Mouse (Mus musculus) heart, adult 2 months (tissue): ENCODE data around the gene Kbtbd12. TPM values are rescaled to one million over a fixed set of nuclear protein-coding genes. Genes with fewer than 3 reads are reported as not detected.

Source experiments
- DNase-seq, 2 experiments: peaks; one replicate each; pipeline ENCODE4 v3.0.0; 2021
- H3K27ac ChIP-seq: fragments of 200-600 bp; 2 replicates; pipeline ENCODE4 v1.8.1; 2022
- H3K27me3 ChIP-seq: fragments of 200-500 bp; 2 replicates; pipeline ENCODE4 v1.6.1; 2012; ENCODE audit warnings: mild to moderate bottlenecking, low read length, inconsistent platforms, mixed read lengths; ENCODE audit not compliant: control insufficient read depth, insufficient read depth
- H3K36me3 ChIP-seq: fragments of 200-500 bp; 2 replicates; pipeline ENCODE4 v1.6.1; 2012; ENCODE audit warnings: low read length, inconsistent platforms; ENCODE audit not compliant: control insufficient read depth, insufficient read depth
- H3K4me1 ChIP-seq: fragments of 200-500 bp; 2 replicates; pipeline ENCODE4 v1.6.1; 2011; ENCODE audit warnings: low read length; ENCODE audit not compliant: control insufficient read depth, insufficient read depth
- H3K4me3 ChIP-seq: fragments of 200-600 bp; 2 replicates; pipeline ENCODE4 v1.8.1; 2022
- H3K79me2 ChIP-seq: fragments of 200-500 bp; replicated peaks from 2 replicates; pipeline ENCODE4 v1.6.1; 2012; ENCODE audit warnings: mild to moderate bottlenecking, inconsistent platforms, low read length, moderate library complexity, mixed read lengths; ENCODE audit not compliant: control insufficient read depth, insufficient read depth
- H3K9ac ChIP-seq: fragments of 200-500 bp; 2 replicates; pipeline ENCODE4 v1.6.1; 2012; ENCODE audit warnings: low read depth, mild to moderate bottlenecking, control low read depth, inconsistent platforms, low read length, mixed read lengths
- CTCF ChIP-seq: fragments of 200-600 bp; IDR thresholded peaks from 2 replicates; pipeline ENCODE4 v1.8.1; 2022; ENCODE audit warnings: antibody characterized with exemption, mild to moderate bottlenecking, moderate library complexity
- EP300 ChIP-seq: fragments of 200-500 bp; IDR thresholded peaks from 2 replicates; pipeline ENCODE4 v1.6.1; 2011; ENCODE audit warnings: low read depth, low read length, control low read depth; ENCODE audit not compliant: insufficient read depth
- POLR2A ChIP-seq: fragments of 200-500 bp; IDR thresholded peaks from 2 replicates; pipeline ENCODE4 v1.6.1; 2011; ENCODE audit warnings: mild to moderate bottlenecking, low read depth, low read length, control low read depth; ENCODE audit not compliant: insufficient read depth
- WGBS: fragments of 180-500 bp; shearing (Covaris S2); methylation state at CpG from one replicate; pipeline ENCODE4 v1.1.7; 2018; 5-methylcytosine and 5-hydroxymethylcytosine counted together
- intact Hi-C: fragments of 180-260 bp; cut with DNase I; formaldehyde crosslinking; loops from one replicate; pipeline ENCODE4 v1.15.1; 2025
- polyA plus RNA-seq: library from polyadenylated mRNA; depleted of rRNA; stranded (reverse); fragments of >200 nt; gene quantifications from 2 replicates; pipeline ENCODE4 v1.2.3, GENCODE M21; 2012
- total RNA-seq, 2 experiments: library from RNA; stranded (reverse); gene quantifications; 2 replicates each; pipeline ENCODE4 v1.2.3; 2021

The Kbtbd12 gene
- total and polyA plus RNA-seq, 3 experiments: 14.7 to 37.4 (median 35.7) TPM

DNA sequence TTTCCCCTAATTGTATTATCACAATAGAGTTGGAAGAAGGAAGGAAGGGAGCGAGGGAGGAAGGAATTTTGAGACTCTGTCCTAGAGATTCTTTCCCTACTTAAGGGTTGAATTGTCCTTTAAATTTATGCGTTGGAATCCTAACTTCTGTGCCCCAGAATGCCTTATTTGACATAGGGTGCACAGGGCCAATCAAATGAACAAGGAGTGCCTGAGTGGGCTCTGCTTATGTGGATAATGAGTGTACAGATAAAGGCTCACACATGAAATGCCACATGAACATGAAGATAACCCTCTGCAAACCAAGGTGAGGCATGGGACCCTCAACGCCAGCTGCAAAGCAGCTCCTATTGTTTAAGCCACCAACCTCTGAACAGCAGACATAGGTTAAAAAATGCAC is 2.6 kb upstream of the Kbtbd12 start:
- Histone ChIP-seq H3K4me3 (no peak overlapping the region), H3K9ac (no peak overlapping the region), H3K79me2 (no peaks in the 10 kb centered on the region)

GRCm38 (mm10) chr6:88639921-88640320 is 2.2 kb upstream of the Kbtbd12 start:
- TF ChIP-seq POLR2A (no peak), CTCF (peak; percentile 65)
- DNase-seq: no peak
- H3K36me3 ChIP-seq: no peaks in the 10 kb centered on the region
- no peak overlapping the region; the same call in 1 of the 2 replicates for H3K27ac ChIP-seq
- no peak overlapping the region for H3K9ac ChIP-seq
- H3K4me3 ChIP-seq: no peak overlapping the region
- H3K4me1 ChIP-seq: peaks cover 2% of the 10 kb centered on the region; the same call in 1 of the 2 replicates
- no peaks in the 10 kb centered on the region for H3K27me3 ChIP-seq
- intact Hi-C loops: loop anchor here (2.0 to 5.0 kb wide), 2 partner anchors 67 to 121 kb away; no protein-coding TSS in a partner anchor
- no peaks in the 10 kb centered on the region for H3K79me2 ChIP-seq
- WGBS: 4% methylated on average over 9 of the region's 9 CpGs

More for the DNA sequence above, 2.6 kb upstream of the Kbtbd12 start:
- DNase-seq: no peak
- 22% methylated on average over 3 of the region's 3 CpGs for WGBS
- no peak overlapping the region; the same call in 1 of the 2 replicates for H3K27ac ChIP-seq
- no peaks in the 10 kb centered on the region for H3K36me3 ChIP-seq
- TF ChIP-seq POLR2A (no peak), CTCF (no peak), EP300 (no peak)
- no peaks in the 10 kb centered on the region for H3K27me3 ChIP-seq
- intact Hi-C loops: loop anchor here (2.0 kb wide), 1 partner anchor 120 kb away; no protein-coding TSS in a partner anchor
- peaks cover 2% of the 10 kb centered on the region; the same call in 1 of the 2 replicates for H3K4me1 ChIP-seq

DNA sequence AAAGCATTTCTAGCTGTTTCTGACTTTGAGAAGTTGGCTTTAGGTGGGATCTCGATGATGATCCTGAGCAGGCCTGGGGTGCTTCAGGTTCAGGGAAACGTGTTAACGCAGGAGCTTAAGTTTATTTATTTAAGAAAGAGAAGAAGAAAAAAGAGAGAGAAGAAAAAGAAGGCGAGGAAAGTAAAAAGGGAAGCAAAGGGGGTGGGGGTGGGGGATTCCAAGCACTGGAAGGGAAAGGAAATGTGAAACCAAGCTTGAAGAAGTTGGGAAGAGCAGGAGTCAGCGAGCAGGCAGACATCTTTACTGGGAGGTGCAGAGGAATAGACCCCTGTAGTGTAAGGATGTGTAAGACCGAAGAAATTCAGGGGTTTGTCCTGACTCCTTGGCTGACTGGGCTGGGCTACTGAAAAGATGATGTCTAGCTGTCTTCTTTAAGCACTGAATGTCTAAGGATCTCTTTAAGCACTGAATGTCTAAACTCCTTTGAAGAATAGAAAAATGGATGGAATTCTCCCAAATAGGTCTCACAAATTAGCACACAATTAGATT is 1.7 kb upstream of the Kbtbd12 start:
- Histone ChIP-seq H3K36me3 (no peaks in the 10 kb centered on the region), H3K4me1 (peaks cover 2% of the 10 kb centered on the region; the same call in 1 of the 2 replicates), H3K27ac (no peak overlapping the region), H3K79me2 (no peaks in the 10 kb centered on the region), H3K9ac (no peak overlapping the region), H3K4me3 (no peak overlapping the region), H3K27me3 (no peaks in the 10 kb centered on the region)
- no peak for DNase-seq
- no peak for TF ChIP-seq EP300
- no peak for TF ChIP-seq CTCF
- TF ChIP-seq POLR2A: no peak
- intact Hi-C loops: loop anchor here (5.0 kb wide), 1 partner anchor 68 kb away; no protein-coding TSS in a partner anchor
- WGBS: 54% methylated on average over 6 of the region's 6 CpGs

- intact Hi-C loops: loop anchor here (5.0 kb wide), 1 partner anchor 68 kb away; no protein-coding TSS in a partner anchor
- Histone ChIP-seq H3K4me3 (no peak overlapping the region), H3K9ac (no peak overlapping the region), H3K79me2 (no peaks in the 10 kb centered on the region), H3K27ac (no peak overlapping the region), H3K4me1 (peaks cover 2% of the 10 kb centered on the region; the same call in 1 of the 2 replicates), H3K27me3 (no peaks in the 10 kb centered on the region), H3K36me3 (no peaks in the 10 kb centered on the region)
- DNase-seq: no peak
- TF ChIP-seq POLR2A: no peak
- TF ChIP-seq CTCF: no peak
- TF ChIP-seq EP300: no peak
- WGBS: 51% methylated on average over 1 of the region's 1 CpGs
These were observed 1.2 kb upstream of the Kbtbd12 start for GRCm38 (mm10) chr6:88638917-88639316.

DNA sequence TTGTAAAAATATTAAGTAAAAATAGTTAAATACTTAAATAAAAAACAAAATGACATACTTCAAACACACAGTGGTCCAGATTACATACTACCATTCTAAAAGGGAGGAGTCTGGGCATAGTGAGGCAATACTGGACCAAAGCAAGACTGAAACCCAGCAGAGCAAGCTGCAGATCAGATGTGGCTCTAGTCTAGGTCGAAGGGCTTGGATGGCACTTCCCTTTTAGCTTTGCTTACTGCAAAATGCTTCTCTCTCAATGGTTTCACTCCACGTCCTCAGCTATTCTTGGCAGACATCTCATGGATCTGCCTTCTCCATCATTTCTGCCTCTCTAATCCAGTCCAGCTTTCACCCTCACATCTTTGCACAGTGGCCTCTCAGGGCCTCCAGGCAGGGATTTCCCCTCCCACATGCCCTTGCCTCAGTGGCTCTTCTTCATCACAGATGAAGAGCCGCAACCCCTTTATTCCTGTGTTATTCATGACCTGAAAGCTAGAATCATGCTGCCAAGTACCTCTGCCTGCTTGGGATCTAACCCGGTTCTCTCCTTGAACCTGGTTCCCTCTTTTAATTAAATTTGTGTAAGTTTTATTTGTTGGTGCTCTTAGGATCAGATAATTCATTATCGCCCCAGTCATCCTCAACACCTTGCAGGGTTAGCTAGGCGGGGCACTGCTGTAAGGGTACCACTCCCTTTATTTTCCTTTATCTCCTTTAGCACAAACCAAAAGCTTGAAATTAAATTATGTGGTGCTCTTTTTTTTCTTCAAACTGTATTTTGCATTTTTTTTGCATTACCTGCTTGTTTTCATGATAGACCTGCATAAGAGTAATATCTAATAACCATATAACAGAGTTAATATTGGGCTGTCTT is 1.6 kb downstream of the Kbtbd12 start:
- TF ChIP-seq CTCF: no peak
- no peak for TF ChIP-seq EP300
- no peak for TF ChIP-seq POLR2A
- H3K27ac ChIP-seq: no peak overlapping the region
- H3K36me3 ChIP-seq: no peaks in the 10 kb centered on the region
- peaks cover 2% of the 10 kb centered on the region; the same call in 1 of the 2 replicates for H3K4me1 ChIP-seq
- intact Hi-C loops: loop anchor here (5.0 kb wide), 1 partner anchor 71 kb away; no protein-coding TSS in a partner anchor
- H3K4me3 ChIP-seq: no peak overlapping the region
- no peaks in the 10 kb centered on the region for H3K79me2 ChIP-seq
- no peak for DNase-seq
- H3K27me3 ChIP-seq: no peaks in the 10 kb centered on the region
- WGBS: 87% methylated on average over 6 of the region's 6 CpGs
- no peak overlapping the region for H3K9ac ChIP-seq

GRCm38 (mm10) chr6:88631293-88631692 is 6.5 kb downstream of the Kbtbd12 start:
- H3K27ac ChIP-seq: no peak overlapping the region
- no peak overlapping the region for H3K4me3 ChIP-seq
- DNase-seq: no peak
- WGBS: 23% methylated on average over 6 of the region's 6 CpGs
- H3K4me1 ChIP-seq: peaks cover 6% of the 10 kb centered on the region
- intact Hi-C loops: loop anchor here (5.0 kb wide), 2 partner anchors 86 to 201 kb away; no protein-coding TSS in a partner anchor
- no peaks in the 10 kb centered on the region for H3K27me3 ChIP-seq
- H3K36me3 ChIP-seq: no peaks in the 10 kb centered on the region
- TF ChIP-seq POLR2A (no peak), CTCF (no peak), EP300 (no peak)
- H3K79me2 ChIP-seq: no peaks in the 10 kb centered on the region
- H3K9ac ChIP-seq: no peak overlapping the region
